Mouse (Mus musculus) forebrain, embryonic 14.5 days (tissue): ENCODE measurements around the gene Faf1. TPM values are rescaled to one million over a fixed set of nuclear protein-coding genes. Genes with fewer than 3 reads are reported as not detected.

Experiments used
- ATAC-seq: fragments of 200-750 bp; cut with Nextera tagmentation; 2 replicates; pipeline ENCODE4 v1.8.0; 2017; ENCODE audit warnings: mild to moderate bottlenecking, moderate library complexity
- DNase-seq: peaks from one replicate; pipeline ENCODE4 v3.0.0-alpha.2; 2015; ENCODE audit warnings: low spot score
- H3K27ac ChIP-seq: fragments of 300-500 bp; sonication (generic); 2 replicates; pipeline ENCODE4 v1.5.1; 2014; ENCODE audit warnings: low read depth, mild to moderate bottlenecking, control low read depth, low read length, moderate library complexity
- H3K27me3 ChIP-seq: fragments of 300-500 bp; sonication (generic); replicated peaks from 2 replicates; pipeline ENCODE4 v1.6.1; 2014; ENCODE audit warnings: low read length, control low read depth, mixed read lengths; ENCODE audit not compliant: control insufficient read depth, insufficient read depth
- H3K36me3 ChIP-seq: fragments of 300-500 bp; sonication (generic); 2 replicates; pipeline ENCODE4 v1.6.1; 2014; ENCODE audit warnings: low read length, control low read depth; ENCODE audit not compliant: control insufficient read depth, insufficient read depth
- H3K4me1 ChIP-seq: fragments of 300-500 bp; sonication (generic); 2 replicates; pipeline ENCODE4 v1.6.1; 2014; ENCODE audit warnings: antibody characterized with exemption, low read length, control low read depth; ENCODE audit not compliant: control insufficient read depth, insufficient read depth
- H3K4me2 ChIP-seq: fragments of 300-500 bp; sonication (generic); 2 replicates; pipeline ENCODE4 v1.6.1; 2014; ENCODE audit warnings: mild to moderate bottlenecking, control low read depth, low read length
- H3K4me3 ChIP-seq: fragments of 300-500 bp; sonication (generic); 2 replicates; pipeline ENCODE4 v1.5.1; 2014; ENCODE audit warnings: low read depth, low read length, control low read depth
- H3K9ac ChIP-seq: fragments of 300-500 bp; sonication (generic); 2 replicates; pipeline ENCODE4 v1.6.1; 2014; ENCODE audit warnings: mild to moderate bottlenecking, low read length, control low read depth, moderate library complexity
- H3K9me3 ChIP-seq: fragments of 300-500 bp; sonication (generic); replicated peaks from 2 replicates; pipeline ENCODE4 v1.6.1; 2016; ENCODE audit warnings: low read length, control low read depth, mixed read lengths; ENCODE audit not compliant: control insufficient read depth
- WGBS: fragments of 180-500 bp; shearing (Covaris S2); extraction: QIAGEN DNeasy Blood & Tissue Kit; methylation state at CpG from one replicate; pipeline ENCODE4 v1.1.7; 2014; 5-methylcytosine and 5-hydroxymethylcytosine counted together
- polyA plus RNA-seq: library from polyadenylated mRNA; unstranded; fragments of >200 nt; fragmentation: Nextera tagmentation; extraction: Ambion mirVana; gene quantifications from 2 replicates; pipeline ENCODE4 v1.2.1, GENCODE M21; 2014

Gene Faf1
- polyA plus RNA-seq, 1 experiment from 2014 or later: 34.8 TPM

DNA sequence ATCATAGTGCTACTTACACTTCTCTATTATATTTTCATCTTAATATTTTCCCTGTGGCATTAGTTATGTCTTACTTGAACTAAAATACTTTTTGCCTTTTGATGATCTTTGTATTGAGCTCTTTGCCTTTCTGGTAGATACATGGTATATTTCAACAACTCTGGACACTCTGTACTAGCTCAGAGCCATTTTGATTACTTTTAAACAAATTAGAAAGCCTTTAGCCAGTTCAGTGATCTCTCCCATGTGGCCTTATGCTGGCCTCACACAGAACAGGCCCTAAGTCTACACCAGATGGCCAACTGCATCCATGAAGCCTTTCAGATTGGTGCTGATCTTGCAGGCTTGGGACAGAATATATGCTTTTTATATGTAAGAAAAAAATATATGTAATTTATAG is 23.1 kb upstream of the Faf1 start:
- H3K9ac ChIP-seq: no peak overlapping the region
- H3K36me3 ChIP-seq: no peaks in the 10 kb centered on the region
- H3K27ac ChIP-seq: no peak overlapping the region
- H3K4me2 ChIP-seq: no peak overlapping the region
- no peak overlapping the region for H3K4me3 ChIP-seq
- H3K9me3 ChIP-seq: no peaks in the 10 kb centered on the region
- ATAC-seq: no peak
- H3K27me3 ChIP-seq: peaks cover 40% of the 10 kb centered on the region
- H3K4me1 ChIP-seq: peaks cover 8% of the 10 kb centered on the region
- DNase-seq: no peak

DNA sequence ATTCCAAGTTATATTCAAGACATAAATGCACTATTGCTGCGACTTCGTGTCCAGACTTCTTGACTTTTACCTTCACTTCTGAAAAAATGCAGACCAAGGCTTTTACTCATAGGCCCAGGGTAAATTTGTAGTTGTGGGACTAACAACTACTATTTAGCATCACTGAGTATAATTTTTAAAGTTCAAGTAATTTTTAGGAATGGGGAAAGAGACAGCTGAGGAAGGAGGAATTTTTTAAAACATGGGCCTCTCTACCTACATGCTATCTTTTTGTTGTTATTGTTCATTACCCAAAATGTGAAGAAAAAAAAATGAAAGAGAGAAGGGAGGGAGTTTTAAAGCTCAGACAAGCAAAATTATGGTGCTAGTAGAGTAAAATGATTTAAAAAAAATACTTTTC is 21.7 kb upstream of the Faf1 start:
- Histone ChIP-seq H3K9ac (no peak overlapping the region), H3K4me1 (peaks cover 8% of the 10 kb centered on the region), H3K4me3 (no peak overlapping the region), H3K27me3 (peaks cover 53% of the 10 kb centered on the region), H3K36me3 (no peaks in the 10 kb centered on the region), H3K9me3 (no peaks in the 10 kb centered on the region), H3K4me2 (no peak overlapping the region), H3K27ac (no peak overlapping the region)
- ATAC-seq (no peak), DNase-seq (no peak)
- WGBS: 54% methylated on average over 2 of the region's 2 CpGs

DNA sequence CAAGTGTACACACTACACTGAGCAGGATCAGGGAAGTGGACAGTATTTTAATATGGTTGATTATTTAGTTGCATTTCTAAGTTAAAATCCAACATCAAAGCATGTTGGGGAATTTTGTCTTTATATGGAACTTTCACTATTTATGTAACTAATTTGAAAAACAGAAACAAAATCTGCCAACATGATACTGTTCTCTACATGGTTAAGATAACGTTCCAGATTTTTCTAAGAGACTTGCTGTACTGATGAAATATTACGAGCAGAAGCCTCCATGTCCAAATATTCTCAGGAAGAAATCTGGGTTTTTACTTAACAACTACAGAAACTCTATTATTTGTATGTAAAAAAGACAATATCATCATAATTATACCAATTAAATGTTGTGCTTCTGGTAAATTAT is 20.6 kb upstream of the Faf1 start:
- WGBS: 46% methylated on average over 2 of the region's 2 CpGs
- ATAC-seq: no peak
- Histone ChIP-seq H3K9me3 (no peaks in the 10 kb centered on the region), H3K4me2 (no peak overlapping the region), H3K4me1 (peaks cover 8% of the 10 kb centered on the region), H3K27me3 (peaks cover 60% of the 10 kb centered on the region), H3K4me3 (no peak overlapping the region), H3K36me3 (no peaks in the 10 kb centered on the region), H3K9ac (no peak overlapping the region), H3K27ac (no peak overlapping the region)
- DNase-seq: no peak

- Histone ChIP-seq H3K4me1 (peaks cover 8% of the 10 kb centered on the region), H3K4me3 (no peak overlapping the region), H3K9ac (no peak overlapping the region), H3K36me3 (no peaks in the 10 kb centered on the region), H3K27ac (no peak overlapping the region), H3K9me3 (no peaks in the 10 kb centered on the region), H3K4me2 (no peak overlapping the region), H3K27me3 (peaks cover 63% of the 10 kb centered on the region)
- WGBS: 19% methylated on average over 4 of the region's 4 CpGs
- ATAC-seq: no peak
- no peak for DNase-seq
Measured at GRCm38 (mm10) chr4:109656301-109656700, 20.1 kb upstream of the Faf1 start.

DNA sequence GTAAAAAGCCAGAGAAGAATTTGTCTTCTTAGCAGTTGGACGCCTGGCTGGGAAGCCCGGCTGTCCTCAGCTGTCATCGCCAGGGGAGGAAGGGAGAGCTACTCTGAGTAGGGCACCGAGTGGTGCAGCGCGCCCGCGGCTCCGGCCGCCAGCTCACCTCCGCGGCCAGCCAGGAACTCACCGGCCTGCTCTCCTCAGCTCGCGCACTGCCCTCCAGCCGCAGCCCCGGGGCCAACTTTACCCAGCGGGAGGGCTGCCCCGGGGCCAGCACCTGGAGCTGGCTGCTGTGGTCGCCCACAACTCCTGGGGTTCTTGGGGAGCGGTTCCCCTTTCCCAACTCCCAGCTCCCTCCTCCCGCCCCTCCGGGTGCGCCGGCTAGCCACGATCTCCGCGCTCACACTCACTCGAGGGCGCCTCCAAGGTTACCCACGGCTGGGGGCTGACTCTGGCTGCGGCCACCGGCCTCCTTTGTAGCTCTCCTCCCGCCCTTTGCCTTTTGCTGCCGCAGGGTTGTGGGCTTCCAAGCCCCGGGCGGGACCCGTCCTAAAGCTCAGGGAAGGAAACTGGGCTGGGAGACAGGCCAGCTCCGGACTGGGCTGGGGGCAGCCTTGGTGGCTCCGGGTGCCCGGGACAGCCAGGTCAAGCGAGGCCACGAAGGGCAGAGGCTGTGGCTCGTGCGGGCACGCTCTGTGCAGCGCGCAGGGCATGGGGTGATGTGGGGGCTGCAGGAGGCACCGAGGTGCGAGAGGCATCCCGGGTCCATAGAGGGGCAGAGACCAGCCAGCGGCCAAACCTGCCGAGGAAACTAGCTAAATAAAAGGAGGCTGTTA is 19.2 kb upstream of the Faf1 start:
- peaks cover 8% of the 10 kb centered on the region for H3K4me1 ChIP-seq
- no peak overlapping the region for H3K27ac ChIP-seq
- H3K4me3 ChIP-seq: peak overlapping the region; percentile 25
- H3K27me3 ChIP-seq: peaks cover 65% of the 10 kb centered on the region
- no peaks in the 10 kb centered on the region for H3K9me3 ChIP-seq
- H3K36me3 ChIP-seq: no peaks in the 10 kb centered on the region
- peak overlapping the region; percentile 59 for H3K4me2 ChIP-seq
- DNase-seq (no peak), ATAC-seq (peak; percentile 68)
- peak overlapping the region; percentile 46; the same call in 1 of the 2 replicates for H3K9ac ChIP-seq
- WGBS: under 1% methylated on average over 49 of the region's 53 CpGs

GRCm38 (mm10) chr4:109657851-109658500 is 18.4 kb upstream of the Faf1 start:
- DNase-seq (no peak), ATAC-seq (peak; percentile 44; the same call in 1 of the 2 replicates)
- Histone ChIP-seq H3K4me1 (peaks cover 8% of the 10 kb centered on the region), H3K27me3 (peaks cover 69% of the 10 kb centered on the region), H3K36me3 (no peaks in the 10 kb centered on the region), H3K9ac (no peak overlapping the region), H3K9me3 (no peaks in the 10 kb centered on the region), H3K4me2 (peak overlapping the region; percentile 59), H3K27ac (no peak overlapping the region), H3K4me3 (peak overlapping the region; percentile 25)
- WGBS: 2% methylated on average over 20 of the region's 20 CpGs

DNA sequence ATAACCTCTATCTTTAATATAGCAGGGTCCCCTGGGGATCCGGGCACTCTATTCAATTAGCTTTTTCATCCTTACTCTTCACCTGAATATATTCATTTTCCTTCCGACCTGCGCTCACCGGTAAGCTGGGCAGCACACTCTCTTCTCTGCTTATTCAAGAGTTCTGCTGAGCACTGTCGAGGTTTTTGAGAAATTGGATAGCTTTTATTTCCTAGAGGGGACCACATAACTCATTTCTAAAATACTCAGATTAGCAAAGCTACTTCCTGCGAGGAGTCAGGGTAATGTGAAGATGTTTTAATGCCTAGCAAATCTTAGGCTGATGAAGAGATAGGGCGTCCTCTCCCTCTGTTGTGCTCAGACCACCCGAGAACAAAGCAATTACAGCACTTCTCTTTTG is 17.6 kb upstream of the Faf1 start:
- DNase-seq (no peak), ATAC-seq (no peak)
- Histone ChIP-seq H3K9ac (no peak overlapping the region), H3K27me3 (peaks cover 68% of the 10 kb centered on the region), H3K36me3 (no peaks in the 10 kb centered on the region), H3K4me3 (no peak overlapping the region), H3K4me1 (peaks cover 8% of the 10 kb centered on the region), H3K27ac (no peak overlapping the region), H3K4me2 (no peak overlapping the region), H3K9me3 (no peaks in the 10 kb centered on the region)
- WGBS: 11% methylated on average over 8 of the region's 8 CpGs

DNA sequence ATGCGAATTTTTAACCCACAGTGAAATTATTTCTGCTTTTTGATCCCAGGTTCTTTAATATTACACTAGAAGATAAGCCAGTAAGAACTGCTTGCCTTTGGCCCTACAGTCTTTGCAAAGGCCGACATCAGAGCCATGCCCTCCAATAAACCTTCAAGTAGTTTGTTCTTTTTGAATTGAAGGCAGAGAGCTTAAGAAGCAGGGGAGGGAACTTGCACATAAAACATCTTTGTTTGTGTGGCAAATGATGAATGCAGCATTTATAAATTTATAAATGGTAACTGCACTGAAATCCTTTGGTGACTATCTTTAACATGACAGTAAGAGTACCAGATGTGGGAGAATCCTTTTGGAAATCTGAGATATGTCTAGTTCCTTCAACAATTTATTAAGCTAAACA is 16.8 kb upstream of the Faf1 start:
- H3K4me1 ChIP-seq: peaks cover 8% of the 10 kb centered on the region
- no peaks in the 10 kb centered on the region for H3K9me3 ChIP-seq
- no peak overlapping the region for H3K4me3 ChIP-seq
- ATAC-seq (no peak), DNase-seq (no peak)
- H3K9ac ChIP-seq: no peak overlapping the region
- 28% methylated on average over 2 of the region's 2 CpGs for WGBS
- H3K27me3 ChIP-seq: peaks cover 74% of the 10 kb centered on the region
- no peak overlapping the region for H3K27ac ChIP-seq
- H3K4me2 ChIP-seq: no peak overlapping the region
- no peaks in the 10 kb centered on the region for H3K36me3 ChIP-seq

DNA sequence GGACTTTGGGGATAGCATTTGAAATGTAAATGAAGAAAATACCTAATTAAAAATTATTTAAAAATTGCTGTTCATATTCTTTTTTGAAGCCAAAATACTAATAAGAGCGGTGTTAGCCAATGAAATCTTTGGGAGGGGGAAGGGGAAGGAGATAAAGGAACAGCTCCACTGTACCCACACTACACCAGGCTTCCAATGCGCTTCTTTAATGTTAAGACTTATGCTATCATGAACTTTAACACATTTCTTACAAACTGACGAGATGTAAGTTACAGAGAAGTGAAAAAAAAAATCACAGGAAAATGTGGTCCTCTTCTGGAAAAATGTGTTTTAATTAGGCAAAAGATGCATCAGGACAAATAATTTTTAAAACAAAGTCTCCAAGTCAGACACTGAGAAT is 15.8 kb upstream of the Faf1 start:
- ATAC-seq: no peak
- H3K4me1 ChIP-seq: peaks cover 10% of the 10 kb centered on the region

More for the DNA sequence above, 15.8 kb upstream of the Faf1 start:
- no peak overlapping the region for H3K4me3 ChIP-seq
- H3K9me3 ChIP-seq: no peaks in the 10 kb centered on the region
- H3K36me3 ChIP-seq: no peaks in the 10 kb centered on the region
- WGBS: 55% methylated on average over 3 of the region's 3 CpGs
- peaks cover 65% of the 10 kb centered on the region for H3K27me3 ChIP-seq
- H3K4me2 ChIP-seq: no peak overlapping the region
- H3K9ac ChIP-seq: no peak overlapping the region
- H3K27ac ChIP-seq: no peak overlapping the region
- DNase-seq: no peak
